Mouse (Mus musculus): ENCODE measurements around the gene Vmn2r12. TPM values are rescaled to one million over a fixed set of nuclear protein-coding genes. Genes with fewer than 3 reads are reported as not detected.

The Vmn2r12 gene
- not detected for polyA plus RNA-seq (2017; shearing (Covaris generic))

DNA sequence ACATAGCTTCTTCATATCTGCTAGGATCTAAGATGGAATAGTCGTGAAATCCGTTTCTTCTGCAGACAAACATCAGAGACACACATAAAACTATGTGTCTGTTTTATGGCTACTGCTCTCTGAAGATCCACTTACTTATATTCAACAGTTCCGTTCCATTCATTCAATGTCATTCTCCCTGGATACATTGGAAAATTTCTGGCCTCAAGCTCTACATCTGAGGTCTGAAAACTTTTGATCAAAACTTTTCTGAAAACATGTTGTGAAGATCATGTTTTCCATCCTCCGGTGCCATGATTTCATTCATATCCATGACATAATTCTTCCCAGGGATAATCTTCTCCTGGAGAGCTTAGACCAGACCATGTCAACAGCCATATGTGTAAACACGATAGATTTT lies at the start of gene Vmn2r12:
TSS of gene Vmn2r12 (minus strand) at position 101 of the 400 bp plus-strand sequence.

DNA sequence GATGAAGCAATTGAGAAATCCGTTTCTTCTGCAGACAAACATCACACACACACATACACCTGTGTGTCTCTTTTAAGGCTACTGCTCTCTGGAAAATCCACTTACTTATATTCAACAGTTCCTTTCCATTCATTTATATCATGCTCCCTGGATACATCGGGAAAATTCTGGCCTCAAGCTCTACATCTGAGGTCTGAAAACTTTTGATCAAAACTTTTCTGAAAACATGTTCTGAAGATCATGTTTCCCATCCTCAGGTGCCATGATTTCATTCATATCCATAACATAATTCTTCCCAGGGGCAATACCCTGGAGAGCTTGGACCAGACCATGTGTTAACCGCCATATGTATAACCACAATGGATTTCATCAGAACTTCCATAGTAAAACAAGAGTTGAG lies 38.3 kb downstream of the Vmn2r12 start, which contains the start of gene Vmn2r11:
TSS of gene Vmn2r11 (minus strand) at position 101 of the 400 bp plus-strand sequence.

Other genes with a start within 250 kb of the Vmn2r12 start
- gene Vmn2r9, start 245.3 kb downstream of the Vmn2r12 start, polyA plus RNA-seq (2017; shearing (Covaris generic)), result under 1 TPM in 1 of 2 experiments, not detected in 1; 0.05 TPM
- under 1 TPM in 1 of 2 experiments, not detected in 1; 0.18 TPM for gene Vmn2r10, start 91.4 kb downstream of the Vmn2r12 start, polyA plus RNA-seq (2017; shearing (Covaris generic))
- gene Vmn2r11, start 38.4 kb downstream of the Vmn2r12 start, polyA plus RNA-seq (2017; shearing (Covaris generic)), result under 1 TPM; 0.07 to 0.14 TPM
- not detected for gene Vmn2r13, start 94.2 kb upstream of the Vmn2r12 start, polyA plus RNA-seq (2017; shearing (Covaris generic))
- gene Vmn2r14, start 126.8 kb upstream of the Vmn2r12 start, polyA plus RNA-seq (2017; shearing (Covaris generic)), result under 1 TPM in 1 of 2 experiments, not detected in 1; 0.02 TPM
- not detected for gene Vmn2r15, start 199.7 kb upstream of the Vmn2r12 start, polyA plus RNA-seq (2017; shearing (Covaris generic))
- not detected for gene Vmn2r16, start 232.2 kb upstream of the Vmn2r12 start, polyA plus RNA-seq (2017; shearing (Covaris generic))

Data from activated CD4-positive, CD25-positive, alpha-beta regulatory T cell (primary cell).